Mouse (Mus musculus): ENCODE data around the gene Cecr2. TPM values are rescaled to one million over a fixed set of nuclear protein-coding genes. Genes with fewer than 3 reads are reported as not detected.
A peak's percentile ranks its signal among the peaks of the same experiment; 100 is the strongest.

Cecr2 gene
- total and polyA plus RNA-seq, 2 experiments from 2014 or later, result 1.1 to 11.1 TPM

DNA sequence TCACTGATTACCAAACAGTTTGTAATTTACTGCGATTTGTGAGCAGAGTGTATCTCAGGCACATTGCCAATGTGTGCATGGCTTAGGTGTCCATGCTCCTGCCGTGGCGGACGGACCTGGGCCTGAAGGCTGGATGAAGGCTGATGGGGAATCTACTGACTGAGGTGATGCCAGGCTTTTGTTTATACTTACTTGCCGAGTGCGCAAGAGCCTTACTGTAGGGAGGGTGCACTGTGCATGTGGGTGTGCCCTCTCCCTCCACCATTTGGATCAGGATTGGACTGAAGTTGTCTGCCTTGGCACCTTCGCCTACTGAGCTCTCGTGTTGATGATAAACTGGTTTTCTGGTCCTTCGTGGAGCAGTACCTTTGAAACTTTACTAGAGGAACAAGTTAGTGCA, 111.4 kb downstream of the Cecr2 start:
- no peak for DNase-seq (ENCODE audit: low spot score)
- Histone ChIP-seq H3K27ac (ENCODE audit: low read depth, low read length) (no peak overlapping the region), H3K9me3 (ENCODE audit: low read length) (no peaks in the 10 kb centered on the region), H3K36me3 (ENCODE audit: insufficient read depth, low read length) (no peaks in the 10 kb centered on the region), H3K4me1 (ENCODE audit: insufficient read depth, low read length) (peaks cover 4% of the 10 kb centered on the region), H3K27me3 (ENCODE audit: insufficient read depth, low read length) (no peaks in the 10 kb centered on the region), H3K4me3 (ENCODE audit: low read depth, low read length) (no peak overlapping the region), H3K9ac (replicated peaks; ENCODE audit: low read length, poor library complexity, severe bottlenecking) (no peak overlapping the region), H3K4me2 (ENCODE audit: low read depth, low read length, poor library complexity, severe bottlenecking) (no peak overlapping the region)
- no peak for ATAC-seq (ENCODE audit: low FRiP score)
- TF ChIP-seq CTCF (IDR thresholded peaks at IDR 0.05), result no peak
- WGBS, result 90% methylated on average over 9 of the region's 9 CpGs

DNA sequence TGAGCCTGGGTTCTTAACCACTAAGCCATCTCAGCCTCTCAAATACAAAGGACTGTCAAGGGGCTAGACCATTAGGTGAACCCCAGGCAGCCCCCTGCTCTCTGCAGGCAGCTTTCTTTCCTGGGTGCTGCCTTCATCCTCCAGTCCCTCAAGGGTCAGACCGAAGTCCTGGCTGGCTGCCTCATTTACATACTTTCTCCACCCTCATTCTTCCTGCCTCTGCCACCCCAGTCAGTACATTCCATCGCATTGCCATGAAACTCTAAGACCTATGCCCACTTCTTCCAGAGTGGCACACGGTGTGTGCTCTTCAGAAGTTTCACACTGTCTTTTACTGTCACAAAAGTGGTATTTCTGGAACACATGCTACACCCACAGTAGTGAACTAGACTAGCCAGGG, 112.1 kb downstream of the Cecr2 start:
- Histone ChIP-seq H3K9me3 (ENCODE audit: low read length) (no peaks in the 10 kb centered on the region), H3K9ac (replicated peaks; ENCODE audit: low read length, poor library complexity, severe bottlenecking) (no peak overlapping the region), H3K4me1 (ENCODE audit: insufficient read depth, low read length) (peaks cover 1% of the 10 kb centered on the region), H3K36me3 (ENCODE audit: insufficient read depth, low read length) (no peaks in the 10 kb centered on the region), H3K4me3 (ENCODE audit: low read depth, low read length) (no peak overlapping the region), H3K27ac (ENCODE audit: low read depth, low read length) (no peak overlapping the region), H3K4me2 (ENCODE audit: low read depth, low read length, poor library complexity, severe bottlenecking) (no peak overlapping the region), H3K27me3 (ENCODE audit: insufficient read depth, low read length) (no peaks in the 10 kb centered on the region)
- DNase-seq (ENCODE audit: low spot score) (no peak), ATAC-seq (ENCODE audit: low FRiP score) (no peak)
- no peak for TF ChIP-seq CTCF (IDR thresholded peaks at IDR 0.05)
- WGBS, result 64% methylated on average over 3 of the region's 3 CpGs

DNA sequence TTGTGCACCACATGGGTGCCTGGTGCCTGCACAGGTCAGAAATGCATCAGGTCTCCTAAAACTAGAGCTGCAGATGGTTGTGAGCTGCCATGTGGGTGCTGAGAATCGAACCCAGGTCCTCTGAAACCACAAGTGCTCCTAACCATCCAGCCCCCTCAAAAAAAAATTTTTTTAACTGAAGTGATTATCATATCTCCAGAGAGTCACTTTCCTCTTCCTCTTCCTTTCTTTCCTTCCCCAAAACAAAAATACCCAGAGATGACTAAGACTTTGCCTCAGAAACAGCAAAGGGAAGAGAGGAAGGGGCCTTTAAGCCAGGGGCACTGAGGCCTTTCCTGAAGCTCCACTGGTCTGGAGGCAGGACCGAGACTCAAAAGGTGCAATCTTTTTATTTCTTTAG, 116.8 kb downstream of the Cecr2 start:
- H3K9ac ChIP-seq (replicated peaks; ENCODE audit: low read length, poor library complexity, severe bottlenecking), result no peak overlapping the region
- no peaks in the 10 kb centered on the region for H3K4me1 ChIP-seq (ENCODE audit: insufficient read depth, low read length)
- H3K27ac ChIP-seq (ENCODE audit: low read depth, low read length), result no peak overlapping the region
- TF ChIP-seq CTCF (IDR thresholded peaks at IDR 0.05), result no peak
- H3K27me3 ChIP-seq (ENCODE audit: insufficient read depth, low read length), result no peaks in the 10 kb centered on the region
- 84% methylated on average over 2 of the region's 2 CpGs for WGBS
- no peak overlapping the region for H3K4me3 ChIP-seq (ENCODE audit: low read depth, low read length)
- no peaks in the 10 kb centered on the region for H3K36me3 ChIP-seq (ENCODE audit: insufficient read depth, low read length)
- H3K4me2 ChIP-seq (ENCODE audit: low read depth, low read length, poor library complexity, severe bottlenecking), result no peak overlapping the region
- no peaks in the 10 kb centered on the region for H3K9me3 ChIP-seq (ENCODE audit: low read length)
- no peak for DNase-seq (ENCODE audit: low spot score)
- no peak for ATAC-seq (ENCODE audit: low FRiP score)

DNA sequence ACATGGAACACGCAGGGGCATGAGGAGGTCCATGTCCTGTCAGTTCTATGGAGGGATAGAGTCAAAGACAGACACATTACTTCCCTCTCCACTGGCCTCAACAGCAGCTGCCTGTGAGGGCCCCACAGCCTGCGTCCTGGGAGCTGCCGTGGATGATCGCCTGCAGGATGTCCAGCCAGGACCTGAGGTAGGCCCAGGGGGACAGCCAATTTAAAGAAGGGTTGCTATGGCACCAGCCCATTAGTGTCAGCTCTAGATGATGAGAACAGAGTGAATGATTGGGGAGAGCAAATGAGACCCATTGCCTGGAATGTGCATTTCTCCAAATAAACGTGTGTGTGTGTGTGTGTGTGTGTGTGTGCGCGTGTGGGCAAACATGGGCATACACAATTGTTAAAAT, 118.2 kb downstream of the Cecr2 start:
- no peak for ATAC-seq (ENCODE audit: low FRiP score)
- 46% methylated on average over 7 of the region's 7 CpGs for WGBS
- Histone ChIP-seq H3K9ac (replicated peaks; ENCODE audit: low read length, poor library complexity, severe bottlenecking) (no peak overlapping the region), H3K4me1 (ENCODE audit: insufficient read depth, low read length) (no peaks in the 10 kb centered on the region), H3K4me2 (ENCODE audit: low read depth, low read length, poor library complexity, severe bottlenecking) (no peak overlapping the region), H3K36me3 (ENCODE audit: insufficient read depth, low read length) (no peaks in the 10 kb centered on the region), H3K27ac (ENCODE audit: low read depth, low read length) (no peak overlapping the region), H3K9me3 (ENCODE audit: low read length) (no peaks in the 10 kb centered on the region), H3K27me3 (ENCODE audit: insufficient read depth, low read length) (no peaks in the 10 kb centered on the region), H3K4me3 (ENCODE audit: low read depth, low read length) (no peak overlapping the region)
- no peak for DNase-seq (ENCODE audit: low spot score)
- no peak for TF ChIP-seq CTCF (IDR thresholded peaks at IDR 0.05)

DNA sequence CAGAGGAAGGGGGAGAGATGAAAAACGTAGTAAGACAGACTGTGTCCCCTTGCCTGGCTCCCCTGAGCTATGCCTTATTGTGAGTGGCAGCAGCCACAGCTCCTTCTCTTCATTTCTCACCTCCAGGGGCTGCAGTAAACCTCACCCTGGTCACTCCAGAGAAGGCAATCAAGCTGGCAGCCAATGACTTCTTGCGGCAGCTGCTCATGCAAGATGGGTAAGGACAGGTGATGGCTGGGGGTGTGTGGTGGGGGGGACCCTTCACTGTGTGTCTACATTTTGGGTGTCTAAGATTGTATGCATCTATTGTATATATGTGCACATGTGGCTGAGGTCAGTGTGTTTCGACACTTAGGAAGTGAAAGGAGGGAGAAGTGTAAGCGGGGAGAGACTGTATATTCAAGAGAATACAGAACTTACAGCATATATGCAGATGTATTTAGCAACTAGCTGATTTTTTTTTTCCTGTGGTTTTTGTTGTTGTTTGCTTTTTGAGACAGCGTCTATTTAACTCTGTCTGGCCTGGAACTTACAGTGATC, 122.0 kb downstream of the Cecr2 start:
- 74% methylated on average over 5 of the region's 5 CpGs for WGBS
- ATAC-seq (ENCODE audit: low FRiP score), result 0 out of 2 replicates have a peak, but pooled peaks have one; percentile 2
- Histone ChIP-seq H3K4me3 (ENCODE audit: low read depth, low read length) (no peak overlapping the region), H3K27me3 (ENCODE audit: insufficient read depth, low read length) (no peaks in the 10 kb centered on the region), H3K4me1 (ENCODE audit: insufficient read depth, low read length) (no peaks in the 10 kb centered on the region), H3K27ac (ENCODE audit: low read depth, low read length) (no peak overlapping the region), H3K36me3 (ENCODE audit: insufficient read depth, low read length) (0 out of 2 replicates have a peak, but pooled peaks cover 11% of the 10 kb centered on the region), H3K4me2 (ENCODE audit: low read depth, low read length, poor library complexity, severe bottlenecking) (no peak overlapping the region), H3K9me3 (ENCODE audit: low read length) (no peaks in the 10 kb centered on the region), H3K9ac (replicated peaks; ENCODE audit: low read length, poor library complexity, severe bottlenecking) (no peak overlapping the region)
- TF ChIP-seq CTCF (IDR thresholded peaks at IDR 0.05), result no peak
- no peak for DNase-seq (ENCODE audit: low spot score)

DNA sequence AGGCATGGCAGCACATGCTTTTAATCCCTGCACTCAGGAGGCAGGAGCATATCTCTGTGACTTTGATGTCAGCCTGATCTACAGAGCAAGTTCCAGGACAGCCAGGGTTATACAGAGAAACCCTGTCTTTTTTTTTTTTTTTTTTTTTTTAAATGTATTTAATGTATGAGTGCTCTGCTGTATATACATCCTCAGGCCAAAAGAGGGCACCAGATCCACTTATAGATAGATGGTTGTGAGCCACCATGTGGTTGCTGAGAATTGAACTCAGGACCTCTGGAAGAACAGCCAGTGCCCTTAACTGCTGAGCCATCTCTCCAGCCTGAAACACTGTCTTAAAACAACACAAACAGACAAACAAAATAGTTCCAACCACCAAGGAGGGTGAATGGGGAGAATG, 122.7 kb downstream of the Cecr2 start:
- TF ChIP-seq CTCF (IDR thresholded peaks at IDR 0.05), result peak; percentile 42
- Histone ChIP-seq H3K27me3 (ENCODE audit: insufficient read depth, low read length) (no peaks in the 10 kb centered on the region), H3K4me3 (ENCODE audit: low read depth, low read length) (no peak overlapping the region), H3K9me3 (ENCODE audit: low read length) (no peaks in the 10 kb centered on the region), H3K4me1 (ENCODE audit: insufficient read depth, low read length) (no peaks in the 10 kb centered on the region), H3K9ac (replicated peaks; ENCODE audit: low read length, poor library complexity, severe bottlenecking) (no peak overlapping the region), H3K36me3 (ENCODE audit: insufficient read depth, low read length) (peaks cover 18% of the 10 kb centered on the region), H3K4me2 (ENCODE audit: low read depth, low read length, poor library complexity, severe bottlenecking) (no peak overlapping the region), H3K27ac (ENCODE audit: low read depth, low read length) (no peak overlapping the region)
- no peak for ATAC-seq (ENCODE audit: low FRiP score)
- peak; percentile 53 for DNase-seq (ENCODE audit: low spot score)

Measured in midbrain, postnatal 0 days (tissue).